Comparison of ENCODE assay signal across 12 mouse cellular contexts in the genomic region with DNA sequence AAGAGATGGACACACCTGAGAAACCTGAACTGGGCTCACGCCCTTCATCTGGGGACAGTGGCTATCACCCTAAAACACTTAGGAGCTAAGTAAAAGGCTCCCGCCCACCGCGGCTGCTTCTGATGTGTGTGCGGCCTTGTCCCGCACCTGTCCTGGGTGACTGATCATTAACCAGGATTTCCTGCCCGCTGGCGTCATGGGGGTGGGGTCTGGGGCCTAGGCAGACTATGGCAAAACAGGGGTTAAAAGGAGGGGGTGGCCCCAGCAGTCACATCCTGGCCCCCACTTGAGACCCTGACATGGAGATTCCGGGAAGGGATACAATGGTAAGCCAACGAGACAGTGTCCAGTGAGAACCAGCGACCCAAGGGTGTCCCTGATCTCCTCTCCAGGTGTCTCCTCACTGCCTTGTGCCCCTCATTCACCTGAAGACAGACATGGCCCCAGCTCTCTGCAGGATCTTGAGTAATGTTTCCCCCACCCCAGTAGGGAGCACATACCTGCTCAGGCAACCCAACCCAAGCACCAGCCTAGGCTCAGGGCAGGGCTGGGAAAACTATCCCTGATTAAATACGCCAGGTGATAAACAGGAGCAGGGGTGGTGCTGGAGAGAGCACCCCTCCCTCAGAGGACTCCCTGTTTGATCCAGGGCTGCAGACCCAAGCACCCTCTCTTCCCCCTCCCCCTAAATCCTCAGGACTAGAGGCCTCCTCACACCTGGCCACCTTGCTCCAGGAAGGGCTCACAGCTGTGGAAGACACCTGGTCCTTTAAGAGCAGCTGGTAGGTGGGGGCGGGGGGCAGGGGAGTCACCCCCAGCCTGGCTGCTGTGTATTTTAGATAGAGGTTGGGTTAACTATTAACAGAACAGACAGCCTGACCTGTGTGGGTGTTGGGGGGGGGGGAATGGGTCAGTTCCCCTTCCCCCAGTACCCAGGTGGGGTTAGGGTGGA. TPM values are rescaled to one million over a fixed set of nuclear protein-coding genes. Genes with fewer than 3 reads are reported as not detected.
DNase-seq lines count a peak whose midpoint lies in the region; ATAC-seq and TF ChIP-seq lines count a peak whose summit lies in the region.
"Had no signal": no experiment of that assay in that cellular context is flagged by ENCODE, and none has a peak within 500 bp of the region (broad histone marks: within the 10 kb centered on the region; RNA-seq: fewer than 3 reads in every experiment).

No protein-coding gene starts in this region.

- in situ Hi-C loops in CH12.LX (cut with MboI; ENCODE audit: low pct_ligation_motif_present, low pct_unique_long_range_greater_than_20kb, low sequenced_read_pairs) = no loop called here

- WGBS in heart, embryonic 12.5 days = 73% methylated on average over 13 of the region's 13 CpGs
- whole genome bisulfite sequencing in intestine, embryonic 14.5 days = 58% methylated on average over 13 of the region's 13 CpGs
- 68% methylated on average over 13 of the region's 13 CpGs for WGBS in liver, embryonic 11.5 days

- no peak overlapping the region for H3K4me3 ChIP-seq in heart, embryonic 12.5 days
- H3K4me3 ChIP-seq in CH12.LX (replicated peaks in 1 of 3; ENCODE audit: low read depth in 2 of 3, low read length in 2 of 3, poor library complexity in 1 of 3) = no peak overlapping the region
- H3K4me3 ChIP-seq in intestine, embryonic 14.5 days (ENCODE audit: low read depth, low read length) = peak overlapping the region; percentile 8; the same call in 1 of the 2 replicates
- no peak overlapping the region for H3K4me3 ChIP-seq in liver, embryonic 11.5 days (ENCODE audit: low read depth, low read length)

- TF ChIP-seq EP300 in CH12.LX (IDR thresholded peaks at IDR 0.05; ENCODE audit: low read length) = no peak

- H3K27me3 ChIP-seq in heart, embryonic 12.5 days (replicated peaks) = no peaks in the 10 kb centered on the region
- H3K27me3 ChIP-seq in CH12.LX (replicated peaks) = peaks cover 16% of the 10 kb centered on the region
- no peaks in the 10 kb centered on the region for H3K27me3 ChIP-seq in intestine, embryonic 14.5 days (replicated peaks; ENCODE audit: control insufficient read depth, insufficient read depth, low read length)
- H3K27me3 ChIP-seq in liver, embryonic 11.5 days (replicated peaks; ENCODE audit: control insufficient read depth, insufficient read depth, low read length) = no peaks in the 10 kb centered on the region

- no peak for TF ChIP-seq POLR2A in CH12.LX (IDR thresholded peaks at IDR 0.05; ENCODE audit: low read depth, low read length)

- H3K9ac ChIP-seq in heart, embryonic 12.5 days = no peak overlapping the region
- no peak overlapping the region for H3K9ac ChIP-seq in CH12.LX (ENCODE audit: insufficient read depth, low read depth)
- H3K9ac ChIP-seq in intestine, embryonic 14.5 days (ENCODE audit: low read length) = 0 out of 2 replicates have a peak overlapping the region, but pooled peaks have one; percentile 13
- peak overlapping the region; percentile 30; the same call in 1 of the 2 replicates for H3K9ac ChIP-seq in liver, embryonic 11.5 days (ENCODE audit: low read depth, low read length)

- no peaks in the 10 kb centered on the region for H3K79me2 ChIP-seq in CH12.LX (replicated peaks; ENCODE audit: control insufficient read depth, extremely low read depth, insufficient read depth, poor library complexity, severe bottlenecking)

- H3K4me1 ChIP-seq in heart, embryonic 12.5 days (replicated peaks) = peaks cover 41% of the 10 kb centered on the region
- H3K4me1 ChIP-seq in CH12.LX (ENCODE audit: control insufficient read depth in 1 of 2, insufficient read depth in 2 of 2) = peaks cover 5 to 33% of the 10 kb centered on the region in 2 experiments; a peak in 3 of 4 replicates
- peaks cover 35% of the 10 kb centered on the region for H3K4me1 ChIP-seq in intestine, embryonic 14.5 days (replicated peaks; ENCODE audit: control insufficient read depth, insufficient read depth, low read length)
- H3K4me1 ChIP-seq in liver, embryonic 11.5 days (replicated peaks; ENCODE audit: control insufficient read depth, insufficient read depth, low read length) = peaks cover 37% of the 10 kb centered on the region

- H3K27ac ChIP-seq in heart, embryonic 12.5 days (ENCODE audit: poor library complexity, severe bottlenecking) = no peak overlapping the region
- H3K27ac ChIP-seq in CH12.LX (ENCODE audit: insufficient read depth, low read depth) = no peak overlapping the region
- H3K27ac ChIP-seq in intestine, embryonic 14.5 days (ENCODE audit: low read depth) = peak overlapping the region; percentile 57
- peak overlapping the region; percentile 75 for H3K27ac ChIP-seq in liver, embryonic 11.5 days (ENCODE audit: low read depth, low read length)

- ATAC-seq in heart, embryonic 12.5 days (ENCODE audit: insufficient number of reproducible peaks, low FRiP score) = no peak
- ATAC-seq in intestine, embryonic 14.5 days (replicated peaks; ENCODE audit: low FRiP score, low TSS enrichment, low read depth) = peak; percentile 66
- 0 out of 2 replicates have a peak, but pooled peaks have one; percentile 4 for ATAC-seq in liver, embryonic 11.5 days (replicated peaks; ENCODE audit: low FRiP score)

- DNase-seq in heart, adult 11 months = peak; percentile 93
- no peak for DNase-seq in CH12.LX (ENCODE audit: extremely low read depth)
- peak; percentile 79 for DNase-seq in intestine, embryonic 14.5 days (ENCODE audit: low spot score)
- no peak for DNase-seq in liver, embryonic 11.5 days (ENCODE audit: low spot score)
- no peak for DNase-seq in testis, postnatal 14 days (ENCODE audit: low spot score)
- DNase-seq in right cerebral cortex, adult 18-20 months = no peak
- DNase-seq in frontal cortex, postnatal 10 days (ENCODE audit: low spot score in 2 of 2) = no peak

- no peak overlapping the region for H3K4me2 ChIP-seq in heart, embryonic 12.5 days
- no peak overlapping the region for H3K4me2 ChIP-seq in CH12.LX (ENCODE audit: insufficient read depth, low read depth, poor library complexity, severe bottlenecking)
- H3K4me2 ChIP-seq in intestine, embryonic 14.5 days (ENCODE audit: low read length) = peak overlapping the region; percentile 35
- peak overlapping the region; percentile 99 for H3K4me2 ChIP-seq in liver, embryonic 11.5 days

- H3K9me3 ChIP-seq in heart, embryonic 12.5 days (replicated peaks) = no peaks in the 10 kb centered on the region
- H3K9me3 ChIP-seq in CH12.LX (replicated peaks; ENCODE audit: low read length) = peaks cover 4% of the 10 kb centered on the region
- no peaks in the 10 kb centered on the region for H3K9me3 ChIP-seq in intestine, embryonic 14.5 days (ENCODE audit: control insufficient read depth, low read length)
- no peaks in the 10 kb centered on the region for H3K9me3 ChIP-seq in liver, embryonic 11.5 days (ENCODE audit: control insufficient read depth, low read length)

- TF ChIP-seq CTCF in CH12.LX (conservative IDR thresholded peaks at IDR 0.05 in 1 of 2, IDR thresholded peaks at IDR 0.05 in 1 of 2; ENCODE audit: low read depth in 2 of 2, low read length in 2 of 2) = no peak

- dilution Hi-C loops in CH12.LX (cut with MboI; ENCODE audit: extremely low pct_ligation_motif_present, extremely low pct_unique_long_range_greater_than_20kb, low sequenced_read_pairs) = no loop called here

- peaks cover 20% of the 10 kb centered on the region for H3K36me3 ChIP-seq in heart, embryonic 12.5 days
- peaks cover 8 to 23% of the 10 kb centered on the region in 2 experiments for H3K36me3 ChIP-seq in CH12.LX (replicated peaks in 1 of 2; ENCODE audit: control insufficient read depth in 1 of 2, insufficient read depth in 1 of 2, low read length in 1 of 2)
- H3K36me3 ChIP-seq in intestine, embryonic 14.5 days (ENCODE audit: control insufficient read depth, insufficient read depth, low read length) = peaks cover 27% of the 10 kb centered on the region
- peaks cover 11% of the 10 kb centered on the region for H3K36me3 ChIP-seq in liver, embryonic 11.5 days (ENCODE audit: control insufficient read depth, insufficient read depth, low read length)

- no peak for TF ChIP-seq RAD21 in CH12.LX (IDR thresholded peaks at IDR 0.05; ENCODE audit: low read depth, low read length)

RNA-seq across cellular contexts. Expression of a gene that starts 3.5 kb away (rescaled TPM):
- polyA plus RNA-seq in heart, embryonic 12.5 days (2016; fragmentation: Nextera tagmentation; extraction: Ambion mirVana) = 21.3 and 22.8 TPM in 2 replicates
- total RNA-seq in CH12.LX (2012; rRNA removed) (11.8 and 12.8 TPM in 2 replicates), CH12.LX (2014; rRNA removed) (3.7 and 4.9 TPM in 2 replicates)
- 6.6 and 7.1 TPM in 2 replicates for polyA plus RNA-seq in CH12.LX (2012; ENCODE audit: insufficient read length, low read depth)
- polyA plus RNA-seq in intestine, embryonic 14.5 days (2014; fragmentation: Nextera tagmentation; extraction: Ambion mirVana) = 29.5 and 29.6 TPM in 2 replicates
- polyA plus RNA-seq in liver, embryonic 11.5 days (2014; fragmentation: Nextera tagmentation; extraction: Ambion mirVana) = 23.3 and 24.9 TPM in 2 replicates

RNA-seq across cellular contexts. Expression of a gene that starts 16.0 kb away (rescaled TPM):
- 0.37 TPM in 1 of 2 replicates, not detected in the other for polyA plus RNA-seq in heart, embryonic 12.5 days (2016; fragmentation: Nextera tagmentation; extraction: Ambion mirVana)
- total RNA-seq in CH12.LX (2012; rRNA removed) = 0.08 TPM in 1 of 2 replicates, not detected in the other
- total RNA-seq in CH12.LX (2014; rRNA removed) = not detected in 2 replicates
- not detected in 2 replicates for polyA plus RNA-seq in CH12.LX (2012; ENCODE audit: insufficient read length, low read depth)
- polyA plus RNA-seq in intestine, embryonic 14.5 days (2014; fragmentation: Nextera tagmentation; extraction: Ambion mirVana) = 21.6 and 21.9 TPM in 2 replicates
- 29.7 and 32.0 TPM in 2 replicates for polyA plus RNA-seq in liver, embryonic 11.5 days (2014; fragmentation: Nextera tagmentation; extraction: Ambion mirVana)
- total RNA-seq: heart, postnatal 14 days; left cerebral cortex, postnatal 10 days had no signal
- polyA plus RNA-seq: CD4-positive, CD25-positive, alpha-beta regulatory T cell, adult 4 months; forebrain, embryonic 14.5 days had no signal

RNA-seq across cellular contexts. Expression of a gene that starts 16.3 kb away (rescaled TPM):
- 2.7 and 3.0 TPM in 2 replicates for polyA plus RNA-seq in heart, embryonic 12.5 days (2016; fragmentation: Nextera tagmentation; extraction: Ambion mirVana)
- 2.5 and 2.8 TPM in 2 replicates for total RNA-seq in CH12.LX (2012; rRNA removed)
- total RNA-seq in CH12.LX (2014; rRNA removed) = 1.2 and 1.3 TPM in 2 replicates
- 4.1 and 4.7 TPM in 2 replicates for polyA plus RNA-seq in CH12.LX (2012; ENCODE audit: insufficient read length, low read depth)
- 2.8 and 3.2 TPM in 2 replicates for polyA plus RNA-seq in intestine, embryonic 14.5 days (2014; fragmentation: Nextera tagmentation; extraction: Ambion mirVana)
- 1.5 and 2.2 TPM in 2 replicates for polyA plus RNA-seq in liver, embryonic 11.5 days (2014; fragmentation: Nextera tagmentation; extraction: Ambion mirVana)

RNA-seq across cellular contexts. Expression of a gene that starts 16.9 kb away (rescaled TPM):
- polyA plus RNA-seq in heart, embryonic 12.5 days (2016; fragmentation: Nextera tagmentation; extraction: Ambion mirVana) = 33.2 TPM in 2 replicates
- total RNA-seq in CH12.LX (2012; rRNA removed) = 129 and 141 TPM in 2 replicates
- 42.0 and 43.7 TPM in 2 replicates for total RNA-seq in CH12.LX (2014; rRNA removed)
- 97.4 and 111 TPM in 2 replicates for polyA plus RNA-seq in CH12.LX (2012; ENCODE audit: insufficient read length, low read depth)
- 23.9 and 26.1 TPM in 2 replicates for polyA plus RNA-seq in intestine, embryonic 14.5 days (2014; fragmentation: Nextera tagmentation; extraction: Ambion mirVana)
- polyA plus RNA-seq in liver, embryonic 11.5 days (2014; fragmentation: Nextera tagmentation; extraction: Ambion mirVana) = 26.3 and 28.4 TPM in 2 replicates

RNA-seq across cellular contexts. Expression of a gene that starts 20.1 kb away (rescaled TPM):
- polyA plus RNA-seq in heart, embryonic 12.5 days (2016; fragmentation: Nextera tagmentation; extraction: Ambion mirVana) = not detected in 2 replicates
- total RNA-seq in CH12.LX (2012; rRNA removed) (not detected in 2 replicates), CH12.LX (2014; rRNA removed) (not detected in 2 replicates)
- not detected in 2 replicates for polyA plus RNA-seq in CH12.LX (2012; ENCODE audit: insufficient read length, low read depth)
- not detected in 2 replicates for polyA plus RNA-seq in intestine, embryonic 14.5 days (2014; fragmentation: Nextera tagmentation; extraction: Ambion mirVana)
- polyA plus RNA-seq in liver, embryonic 11.5 days (2014; fragmentation: Nextera tagmentation; extraction: Ambion mirVana) = not detected in 2 replicates
- total RNA-seq: heart, postnatal 14 days had no signal
- polyA plus RNA-seq: CD4-positive, CD25-positive, alpha-beta regulatory T cell, adult 4 months had no signal

Comparison
In these comparisons a context has a peak if more than half of its experiments do, and no peak if none do; other contexts are left out.
1. DNase-seq: peak in heart, adult 11 months (single experiment) and intestine, embryonic 14.5 days (single experiment); none in CH12.LX (single experiment), liver, embryonic 11.5 days (single experiment), testis, postnatal 14 days (single experiment), right cerebral cortex, adult 18-20 months (single experiment) and frontal cortex, postnatal 10 days (0 of 2).
2. H3K27ac ChIP-seq: peak in intestine, embryonic 14.5 days (single experiment) and liver, embryonic 11.5 days (single experiment); none in heart, embryonic 12.5 days (single experiment) and CH12.LX (single experiment).
3. H3K4me2 ChIP-seq: peak in intestine, embryonic 14.5 days (single experiment) and liver, embryonic 11.5 days (single experiment); none in heart, embryonic 12.5 days (single experiment) and CH12.LX (single experiment).
4. H3K9ac ChIP-seq: peak in intestine, embryonic 14.5 days (single experiment) and liver, embryonic 11.5 days (single experiment); none in heart, embryonic 12.5 days (single experiment) and CH12.LX (single experiment).
5. RNA of a gene that starts 16.0 kb away (polyA plus RNA-seq): 29.7 to 32.0 TPM in liver, embryonic 11.5 days and 21.6 to 21.9 TPM in intestine, embryonic 14.5 days; 0.37 TPM in heart, embryonic 12.5 days and not detected in CH12.LX; every median in the first group is over 10 times any median in the second.